Mouse (Mus musculus) myocyte (in vitro differentiated cells): ENCODE data around the gene Sdccag8.

ENCODE experiments used
- E2F4 ChIP-seq: IDR thresholded peaks from one replicate; pipeline ENCODE4 v1.6.1; 2011; ENCODE audit warnings: mild to moderate bottlenecking, control low read depth, moderate library complexity; ENCODE audit not compliant: insufficient read depth
- MAX ChIP-seq: IDR thresholded peaks from one replicate; pipeline ENCODE4 v1.6.1; 2011; ENCODE audit warnings: low read depth, mild to moderate bottlenecking, control low read depth
- MYOD1 ChIP-seq, 3 experiments: IDR thresholded peaks; one replicate each; pipeline ENCODE4 v1.6.1; 2011; ENCODE audit warnings: control low read depth in 2 of 3, low read depth in 2 of 3, mild to moderate bottlenecking in 2 of 3, moderate library complexity in 1 of 3; ENCODE audit not compliant: insufficient read length in 2 of 3, control insufficient read depth in 1 of 3
- POLR2A ChIP-seq: IDR thresholded peaks from one replicate; pipeline ENCODE4 v1.6.1; 2011; ENCODE audit warnings: low read depth, mild to moderate bottlenecking, control low read depth, moderate library complexity; ENCODE audit not compliant: insufficient read length
- POLR2AphosphoS2 ChIP-seq: IDR thresholded peaks from one replicate; pipeline ENCODE4 v1.6.1; 2011; ENCODE audit warnings: low read depth, control low read depth; ENCODE audit not compliant: insufficient read length
- REST ChIP-seq: IDR thresholded peaks from one replicate; pipeline ENCODE4 v1.6.1; 2011; ENCODE audit warnings: mild to moderate bottlenecking, control low read depth, moderate library complexity; ENCODE audit not compliant: insufficient read depth, insufficient read length
- SRF ChIP-seq: IDR thresholded peaks from one replicate; pipeline ENCODE4 v1.6.1; 2011; ENCODE audit warnings: low read depth; ENCODE audit not compliant: control insufficient read depth, insufficient read length
- TCF12 ChIP-seq: IDR thresholded peaks from one replicate; pipeline ENCODE4 v1.6.1; 2011; ENCODE audit warnings: mild to moderate bottlenecking, control low read depth; ENCODE audit not compliant: poor library complexity, insufficient read depth, severe bottlenecking

DNA sequence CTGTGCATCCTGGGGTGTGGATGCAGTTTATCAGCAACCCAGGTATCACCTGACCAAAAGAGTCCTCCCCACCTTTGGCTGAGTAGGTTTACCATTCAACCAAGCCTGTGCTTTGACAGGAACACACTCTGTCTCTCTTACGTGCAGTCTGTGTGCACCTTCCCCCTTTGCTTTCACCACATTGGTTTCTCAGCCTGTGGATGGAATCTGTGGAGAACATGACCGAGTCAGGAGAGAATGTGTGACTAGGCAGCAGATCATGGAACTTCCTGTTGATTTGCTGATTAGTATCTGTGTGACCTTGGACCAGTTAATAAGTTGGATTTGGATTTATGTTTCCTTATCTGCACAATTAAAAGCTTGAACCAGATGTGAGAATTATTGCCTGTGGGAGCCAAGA is 3.7 kb downstream of the Sdccag8 start:
- TF ChIP-seq MYOD1 (IDR thresholded peaks at IDR 0.05; ENCODE audit: control insufficient read depth in 1 of 3, insufficient read length in 2 of 3, low read depth in 2 of 3) (no peak), POLR2A (no peak), MAX (no peak), REST (no peak), TCF12 (no peak), POLR2AphosphoS2 (no peak), SRF (no peak), E2F4 (no peak)
